Mouse (Mus musculus) cerebral cortex, adult 2 months (tissue): ENCODE data around the gene Ccdc141.

Source experiments
- WGBS: fragments of 180-500 bp; shearing (Covaris S2); methylation state at CpG from one replicate; pipeline ENCODE4 v1.1.7; 2018; 5-methylcytosine and 5-hydroxymethylcytosine counted together

Gene Ccdc141

GRCm38 (mm10) chr2:76972051-76972450 lies 198.4 kb downstream of the Ccdc141 start:
- WGBS: 64% methylated on average over 4 of the region's 4 CpGs

GRCm38 (mm10) chr2:76971069-76971468 lies 199.4 kb downstream of the Ccdc141 start:
- WGBS: 27% methylated on average over 5 of the region's 5 CpGs

- 5% methylated on average over 4 of the region's 4 CpGs for WGBS
These were observed 199.8 kb downstream of the Ccdc141 start for GRCm38 (mm10) chr2:76970669-76971068.

- WGBS: 49% methylated on average over 6 of the region's 6 CpGs
These were observed 200.2 kb downstream of the Ccdc141 start for GRCm38 (mm10) chr2:76970204-76970603.

- WGBS: 80% methylated on average over 21 of the region's 21 CpGs
These were observed 200.8 kb downstream of the Ccdc141 start for GRCm38 (mm10) chr2:76969637-76970036.

- 26% methylated on average over 8 of the region's 8 CpGs for WGBS
These were observed 201.5 kb downstream of the Ccdc141 start for GRCm38 (mm10) chr2:76968919-76969318.

- WGBS: 88% methylated on average over 6 of the region's 6 CpGs
These were observed 203.9 kb downstream of the Ccdc141 start for GRCm38 (mm10) chr2:76966582-76966981.

- 84% methylated on average over 2 of the region's 2 CpGs for WGBS
These were observed 204.4 kb downstream of the Ccdc141 start for GRCm38 (mm10) chr2:76966013-76966412.

GRCm38 (mm10) chr2:76965542-76965941 lies 204.9 kb downstream of the Ccdc141 start:
- 93% methylated on average over 7 of the region's 7 CpGs for WGBS

GRCm38 (mm10) chr2:76962045-76962432 lies 208.4 kb downstream of the Ccdc141 start:
- WGBS: 80% methylated on average over 6 of the region's 6 CpGs

GRCm38 (mm10) chr2:76961420-76962044 lies 208.9 kb downstream of the Ccdc141 start:
- 85% methylated on average over 10 of the region's 10 CpGs for WGBS
